Mouse (Mus musculus) liver, postnatal 0 days (tissue): Measurements from ENCODE around the gene Dscam. TPM values are rescaled to one million over a fixed set of nuclear protein-coding genes. Genes with fewer than 3 reads are reported as not detected.

ENCODE experiments used
- ATAC-seq: fragments of 200-750 bp; cut with Nextera tagmentation; 2 replicates; pipeline ENCODE4 v1.8.0; 2017; ENCODE audit warnings: mild to moderate bottlenecking, moderate library complexity
- DNase-seq: peaks from one replicate; pipeline ENCODE4 v3.0.0-alpha.2; 2016
- H3K27ac ChIP-seq: fragments of 300-500 bp; sonication (generic); 2 replicates; pipeline ENCODE4 v1.5.1; 2014; ENCODE audit warnings: antibody characterized with exemption, moderate library complexity, mild to moderate bottlenecking, low read depth
- H3K27me3 ChIP-seq: fragments of 300-500 bp; sonication (generic); 2 replicates; pipeline ENCODE4 v1.6.1; 2014; ENCODE audit warnings: low read length, control low read depth, mixed read lengths; ENCODE audit not compliant: insufficient read depth
- H3K36me3 ChIP-seq: fragments of 300-500 bp; sonication (generic); replicated peaks from 2 replicates; pipeline ENCODE4 v1.6.1; 2014; ENCODE audit warnings: mild to moderate bottlenecking, control low read depth, low read length, moderate library complexity, mixed read lengths; ENCODE audit not compliant: insufficient read depth
- H3K4me1 ChIP-seq: fragments of 300-500 bp; sonication (generic); 2 replicates; pipeline ENCODE4 v1.6.1; 2014; ENCODE audit warnings: antibody characterized with exemption, mild to moderate bottlenecking, control low read depth; ENCODE audit not compliant: insufficient read depth
- H3K4me2 ChIP-seq: fragments of 300-500 bp; sonication (generic); 2 replicates; pipeline ENCODE4 v1.6.1; 2014; ENCODE audit warnings: low read depth, mild to moderate bottlenecking, low read length, moderate library complexity, mixed read lengths
- H3K4me3 ChIP-seq: fragments of 300-500 bp; sonication (generic); 2 replicates; pipeline ENCODE4 v1.5.1; 2014; ENCODE audit warnings: low read depth, low read length
- H3K9ac ChIP-seq: fragments of 300-500 bp; sonication (generic); replicated peaks from 2 replicates; pipeline ENCODE4 v1.6.1; 2014; ENCODE audit warnings: mild to moderate bottlenecking, moderate library complexity
- H3K9me3 ChIP-seq: fragments of 300-500 bp; sonication (generic); 2 replicates; pipeline ENCODE4 v1.6.1; 2016; ENCODE audit warnings: mild to moderate bottlenecking, control low read depth, low read length, mixed read lengths
- CTCF ChIP-seq: sonication (generic); IDR thresholded peaks from 2 replicates; pipeline ENCODE4 v1.5.1; 2016; ENCODE audit warnings: antibody characterized with exemption, low read depth
- EP300 ChIP-seq: IDR thresholded peaks from 2 replicates; pipeline ENCODE4 v1.6.1; 2016; ENCODE audit warnings: antibody characterized with exemption, low read depth, mild to moderate bottlenecking
- WGBS: fragments of 180-500 bp; shearing (Covaris S2); extraction: QIAGEN DNeasy Blood & Tissue Kit; methylation state at CpG from one replicate; pipeline ENCODE4 v1.1.7; 2014; ENCODE audit not compliant: insufficient replicate concordance; 5-methylcytosine and 5-hydroxymethylcytosine counted together
- polyA plus RNA-seq: library from polyadenylated mRNA; unstranded; fragments of >200 nt; fragmentation: Nextera tagmentation; extraction: Ambion mirVana; gene quantifications from 2 replicates; pipeline ENCODE4 v1.2.1, GENCODE M21; 2015

Dscam gene
- polyA plus RNA-seq, 1 experiment from 2014 or later: not detected

DNA sequence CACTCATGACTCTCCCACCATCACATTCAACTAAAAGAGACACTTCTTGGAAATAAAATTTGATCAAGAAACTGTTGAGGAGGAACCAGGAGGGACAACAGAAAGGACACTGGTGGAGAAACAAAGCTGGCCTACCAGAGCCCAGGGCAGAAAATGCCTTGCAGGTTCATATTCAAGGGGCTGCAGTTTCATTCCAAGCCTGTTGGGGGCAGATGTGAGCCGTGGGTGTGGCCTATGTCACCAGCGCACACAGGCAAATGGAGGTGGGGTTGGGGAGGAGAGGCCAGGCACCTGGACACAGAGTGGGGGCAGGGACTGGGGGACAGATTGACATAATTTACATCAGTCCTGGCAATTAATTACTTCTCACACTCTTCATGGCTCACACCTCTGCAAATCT is 452.3 kb downstream of the Dscam start:
- ATAC-seq (no peak), DNase-seq (peak; percentile 52)
- no peak overlapping the region for H3K9ac ChIP-seq
- H3K27me3 ChIP-seq: no peaks in the 10 kb centered on the region
- 0% methylated on average over 2 of the region's 2 CpGs for WGBS
- no peaks in the 10 kb centered on the region for H3K4me1 ChIP-seq
- no peaks in the 10 kb centered on the region for H3K36me3 ChIP-seq
- H3K4me3 ChIP-seq: no peak overlapping the region
- H3K27ac ChIP-seq: no peak overlapping the region
- no peak overlapping the region for H3K4me2 ChIP-seq
- TF ChIP-seq EP300: no peak
- TF ChIP-seq CTCF: peak; percentile 65
- H3K9me3 ChIP-seq: no peaks in the 10 kb centered on the region

DNA sequence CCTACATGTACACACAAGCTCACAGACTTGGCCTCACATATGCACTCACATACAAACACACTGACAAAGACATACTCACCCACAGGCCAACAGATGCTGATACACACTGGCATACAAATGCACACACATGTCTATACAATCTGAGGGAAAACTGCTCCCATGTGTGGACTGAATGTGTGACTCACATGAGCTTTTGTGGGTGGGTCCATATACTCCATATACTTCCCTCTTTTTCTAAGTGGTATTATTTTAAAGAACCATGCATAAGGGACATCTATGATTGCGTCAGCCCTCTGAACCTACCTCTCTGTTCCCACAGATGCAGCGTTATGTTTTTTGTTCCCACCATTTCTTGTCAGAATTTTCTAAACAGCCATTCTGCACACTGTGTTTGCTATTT is 453.9 kb downstream of the Dscam start:
- Histone ChIP-seq H3K4me2 (no peak overlapping the region), H3K27me3 (no peaks in the 10 kb centered on the region), H3K4me1 (no peaks in the 10 kb centered on the region), H3K9ac (no peak overlapping the region), H3K36me3 (no peaks in the 10 kb centered on the region), H3K9me3 (no peaks in the 10 kb centered on the region), H3K4me3 (no peak overlapping the region), H3K27ac (no peak overlapping the region)
- ATAC-seq: no peak
- no peak for TF ChIP-seq CTCF
- no peak for TF ChIP-seq EP300
- DNase-seq: no peak
- 80% methylated on average over 2 of the region's 2 CpGs for WGBS

DNA sequence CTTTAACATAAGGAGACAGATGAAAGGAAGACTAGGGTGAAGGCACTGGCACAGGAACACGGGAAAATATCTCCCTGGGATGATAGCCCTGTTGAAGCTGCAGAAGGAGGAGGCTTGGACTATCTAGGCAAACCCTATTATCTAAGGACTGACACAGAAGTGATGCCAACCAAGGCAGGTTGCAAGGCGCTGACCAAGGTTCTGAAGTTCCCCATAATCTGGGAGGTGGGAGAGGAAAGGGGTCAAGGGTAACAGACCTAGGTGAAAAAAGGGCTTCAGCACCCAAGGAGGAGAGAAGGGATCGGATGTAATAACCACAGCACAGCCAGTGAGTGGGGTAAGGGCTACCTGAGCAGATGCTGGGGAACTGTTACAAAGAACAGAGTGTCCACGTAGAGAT is 458.6 kb downstream of the Dscam start:
- H3K27ac ChIP-seq: no peak overlapping the region
- no peaks in the 10 kb centered on the region for H3K27me3 ChIP-seq
- no peak for DNase-seq
- H3K4me2 ChIP-seq: no peak overlapping the region
- no peak for ATAC-seq
- no peaks in the 10 kb centered on the region for H3K4me1 ChIP-seq
- H3K9me3 ChIP-seq: no peaks in the 10 kb centered on the region
- 37% methylated on average over 4 of the region's 4 CpGs for WGBS
- H3K36me3 ChIP-seq: no peaks in the 10 kb centered on the region
- no peak for TF ChIP-seq CTCF
- no peak for TF ChIP-seq EP300
- H3K4me3 ChIP-seq: no peak overlapping the region
- H3K9ac ChIP-seq: no peak overlapping the region

DNA sequence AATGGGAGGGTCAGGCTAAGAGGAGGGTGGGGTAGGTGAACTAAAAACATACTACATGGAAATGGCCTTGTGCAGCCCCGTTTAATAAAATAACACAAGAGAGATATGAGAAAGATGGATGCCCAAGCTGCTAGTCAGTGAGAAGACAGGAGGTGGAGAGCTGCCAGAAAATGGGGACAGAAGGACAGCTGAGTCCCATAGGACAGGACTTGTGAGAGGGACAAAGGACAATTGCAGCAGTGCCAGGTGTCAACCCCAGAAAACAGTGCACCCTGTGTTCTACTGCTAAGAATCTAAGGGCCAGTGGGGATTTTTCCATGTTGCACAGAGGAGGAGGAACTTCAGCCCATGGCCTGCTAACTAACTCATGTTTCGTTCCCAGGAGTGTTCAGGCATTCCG is 470.0 kb downstream of the Dscam start:
- no peaks in the 10 kb centered on the region for H3K9me3 ChIP-seq
- no peaks in the 10 kb centered on the region for H3K27me3 ChIP-seq
- DNase-seq (no peak), ATAC-seq (no peak)
- no peak overlapping the region for H3K9ac ChIP-seq
- H3K4me2 ChIP-seq: no peak overlapping the region
- no peaks in the 10 kb centered on the region for H3K36me3 ChIP-seq
- WGBS: 70% methylated on average over 3 of the region's 3 CpGs
- H3K4me1 ChIP-seq: no peaks in the 10 kb centered on the region
- H3K27ac ChIP-seq: no peak overlapping the region
- TF ChIP-seq CTCF (no peak), EP300 (no peak)
- H3K4me3 ChIP-seq: no peak overlapping the region

- Histone ChIP-seq H3K27ac (no peak overlapping the region), H3K9ac (no peak overlapping the region), H3K9me3 (no peaks in the 10 kb centered on the region), H3K4me3 (no peak overlapping the region), H3K27me3 (no peaks in the 10 kb centered on the region), H3K4me1 (no peaks in the 10 kb centered on the region), H3K4me2 (no peak overlapping the region), H3K36me3 (no peaks in the 10 kb centered on the region)
- TF ChIP-seq CTCF (no peak), EP300 (no peak)
- 75% methylated on average over 4 of the region's 4 CpGs for WGBS
- ATAC-seq (no peak), DNase-seq (no peak)
Measured at GRCm38 (mm10) chr16:96695882-96696281, 474.7 kb downstream of the Dscam start.

DNA sequence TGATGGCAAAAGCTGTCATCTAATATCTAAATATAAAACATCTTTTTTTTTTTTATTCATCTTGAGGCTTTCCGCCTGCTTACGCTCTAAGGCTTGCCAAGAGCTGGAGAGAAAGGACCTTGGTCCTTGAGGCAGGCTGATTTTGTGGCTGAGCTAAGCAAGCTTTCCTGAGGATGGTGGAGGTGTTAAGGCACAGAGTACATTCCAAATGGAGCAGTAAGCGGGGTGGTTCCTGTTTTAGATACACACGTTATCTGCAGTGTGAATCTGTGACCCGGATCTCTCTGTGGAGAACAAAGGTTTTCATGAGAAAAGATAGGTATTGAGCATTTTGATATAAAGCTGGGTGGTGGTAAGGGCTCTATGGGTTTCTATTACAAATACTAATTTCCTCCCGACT is 479.0 kb downstream of the Dscam start:
- Histone ChIP-seq H3K4me3 (no peak overlapping the region), H3K36me3 (no peaks in the 10 kb centered on the region), H3K27me3 (no peaks in the 10 kb centered on the region), H3K4me2 (no peak overlapping the region), H3K27ac (no peak overlapping the region), H3K9me3 (no peaks in the 10 kb centered on the region), H3K9ac (no peak overlapping the region), H3K4me1 (no peaks in the 10 kb centered on the region)
- ATAC-seq (no peak), DNase-seq (no peak)
- WGBS: 79% methylated on average over 6 of the region's 6 CpGs
- TF ChIP-seq EP300: no peak
- no peak for TF ChIP-seq CTCF

GRCm38 (mm10) chr16:96690052-96690451 is 480.5 kb downstream of the Dscam start:
- Histone ChIP-seq H3K27me3 (no peaks in the 10 kb centered on the region), H3K4me3 (no peak overlapping the region), H3K9me3 (no peaks in the 10 kb centered on the region), H3K36me3 (no peaks in the 10 kb centered on the region), H3K4me1 (no peaks in the 10 kb centered on the region), H3K9ac (no peak overlapping the region), H3K4me2 (no peak overlapping the region), H3K27ac (no peak overlapping the region)
- WGBS: 42% methylated on average over 1 of the region's 2 CpGs
- ATAC-seq: no peak
- DNase-seq: no peak
- TF ChIP-seq CTCF: no peak
- no peak for TF ChIP-seq EP300
